Comparison of ENCODE assay signal across 30 mouse cellular contexts in the genomic region with DNA sequence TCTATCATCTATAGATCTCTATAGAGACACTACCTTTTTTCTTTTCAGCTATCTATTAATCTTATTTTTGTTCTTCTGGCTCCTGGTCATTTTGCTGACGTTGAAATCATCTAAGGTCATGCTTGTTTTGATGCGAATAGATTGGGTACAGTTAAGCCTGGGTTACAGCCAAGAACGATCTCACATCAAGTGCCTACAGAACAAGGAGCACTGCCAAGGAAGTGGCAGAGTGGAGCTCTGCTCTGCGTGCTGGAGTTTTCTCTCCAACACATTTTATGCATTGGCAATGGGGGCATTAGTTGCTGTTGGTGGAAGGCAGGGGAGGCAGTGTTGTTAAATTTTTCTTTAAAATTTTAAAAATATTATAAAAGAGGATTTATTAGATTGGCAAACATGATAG.
A peak's percentile ranks its signal among the peaks of the same experiment; 100 is the strongest.
DNase-seq lines count a peak whose midpoint lies in the region; ATAC-seq and TF ChIP-seq lines count a peak whose summit lies in the region.
"Had no signal": no experiment of that assay in that cellular context is flagged by ENCODE, and none has a peak within 500 bp of the region (broad histone marks: within the 10 kb centered on the region; RNA-seq: fewer than 3 reads in every experiment).

No protein-coding gene starts in this region.

- no peaks in the 10 kb centered on the region for H3K27me3 ChIP-seq in forebrain, embryonic 14.5 days (replicated peaks; ENCODE audit: control insufficient read depth, insufficient read depth, low read length)
- no peaks in the 10 kb centered on the region for H3K27me3 ChIP-seq in forebrain, embryonic 11.5 days (ENCODE audit: control insufficient read depth, insufficient read depth, low read length)
- H3K27me3 ChIP-seq in testis, adult 2 months (ENCODE audit: control insufficient read depth, insufficient read depth, low read length): no peaks in the 10 kb centered on the region
- H3K27me3 ChIP-seq: CH12.LX; embryonic facial prominence, embryonic 12.5 days; embryonic facial prominence, embryonic 15.5 days; forebrain, embryonic 12.5 days; heart, embryonic 12.5 days; heart, embryonic 15.5 days; hindbrain, embryonic 13.5 days; intestine, embryonic 15.5 days; Patski had no signal

- H3K36me3 ChIP-seq in forebrain, embryonic 14.5 days (ENCODE audit: control insufficient read depth, insufficient read depth, low read length): no peaks in the 10 kb centered on the region
- no peaks in the 10 kb centered on the region for H3K36me3 ChIP-seq in forebrain, embryonic 11.5 days (ENCODE audit: control insufficient read depth, insufficient read depth, low read length)
- no peaks in the 10 kb centered on the region for H3K36me3 ChIP-seq in testis, adult 2 months (ENCODE audit: control insufficient read depth, insufficient read depth, low read length)
- H3K36me3 ChIP-seq: embryonic facial prominence, embryonic 12.5 days; embryonic facial prominence, embryonic 15.5 days; forebrain, embryonic 12.5 days; G1E; heart, embryonic 12.5 days; heart, embryonic 15.5 days; hindbrain, embryonic 10.5 days; hindbrain, embryonic 13.5 days; intestine, embryonic 15.5 days had no signal

- no peak for TF ChIP-seq CTCF in testis, adult 2 months (IDR thresholded peaks at IDR 0.05; ENCODE audit: control insufficient read depth, insufficient read depth, insufficient replicate concordance, low read depth, low read length)

- H3K4me1 ChIP-seq in forebrain, embryonic 14.5 days (ENCODE audit: control insufficient read depth, insufficient read depth, low read length): no peaks in the 10 kb centered on the region
- H3K4me1 ChIP-seq in forebrain, embryonic 11.5 days (replicated peaks; ENCODE audit: control insufficient read depth, insufficient read depth, low read length): no peaks in the 10 kb centered on the region
- no peaks in the 10 kb centered on the region for H3K4me1 ChIP-seq in testis, adult 2 months (ENCODE audit: control insufficient read depth, insufficient read depth, low read length)
- H3K4me1 ChIP-seq: embryonic facial prominence, embryonic 12.5 days; embryonic facial prominence, embryonic 15.5 days; forebrain, embryonic 12.5 days; hindbrain, embryonic 10.5 days; hindbrain, embryonic 13.5 days; intestine, embryonic 15.5 days had no signal

- TF ChIP-seq POLR2A in testis, adult 2 months (IDR thresholded peaks at IDR 0.05; ENCODE audit: control insufficient read depth, low read depth, low read length): no peak

- no peak for ATAC-seq in forebrain, embryonic 14.5 days
- no peak for ATAC-seq in forebrain, embryonic 11.5 days (replicated peaks; ENCODE audit: low FRiP score)
- ATAC-seq: hindbrain, embryonic 16.5 days; intestine, embryonic 15.5 days; Patski had no signal

- no peak overlapping the region for H3K4me3 ChIP-seq in forebrain, embryonic 14.5 days (ENCODE audit: low read depth, low read length)
- no peak overlapping the region for H3K4me3 ChIP-seq in forebrain, embryonic 11.5 days (ENCODE audit: low read depth, low read length)
- H3K4me3 ChIP-seq in testis, adult 2 months (ENCODE audit: control insufficient read depth, low read depth, low read length): peak overlapping the region; percentile 61; the same call in 1 of the 2 replicates
- H3K4me3 ChIP-seq: embryonic facial prominence, embryonic 12.5 days; embryonic facial prominence, embryonic 15.5 days; forebrain, embryonic 12.5 days; heart, embryonic 12.5 days; heart, embryonic 15.5 days; hindbrain, embryonic 10.5 days; hindbrain, embryonic 13.5 days; intestine, embryonic 15.5 days had no signal

- 72% methylated on average over 4 of the region's 4 CpGs for WGBS in forebrain, embryonic 14.5 days
- WGBS in forebrain, embryonic 11.5 days: 91% methylated on average over 4 of the region's 4 CpGs

- no peak overlapping the region for H3K27ac ChIP-seq in forebrain, embryonic 14.5 days (ENCODE audit: low read depth, low read length)
- H3K27ac ChIP-seq in forebrain, embryonic 11.5 days (ENCODE audit: low read depth, low read length): no peak overlapping the region
- no peak overlapping the region for H3K27ac ChIP-seq in testis, adult 2 months (ENCODE audit: control insufficient read depth, insufficient read depth, low read depth, low read length)
- H3K27ac ChIP-seq: embryonic facial prominence, embryonic 12.5 days; embryonic facial prominence, embryonic 15.5 days; forebrain, embryonic 12.5 days; heart, embryonic 15.5 days; hindbrain, embryonic 10.5 days; hindbrain, embryonic 13.5 days; intestine, embryonic 15.5 days had no signal

- peak; percentile 41 for DNase-seq in forebrain, embryonic 14.5 days (ENCODE audit: low spot score)
- DNase-seq in forebrain, embryonic 11.5 days (ENCODE audit: low spot score): no peak
- DNase-seq in frontal cortex, postnatal 36 days (ENCODE audit: low spot score in 2 of 2): peak; percentile 5 to 34
- DNase-seq in frontal cortex, postnatal 10 days (ENCODE audit: low spot score in 2 of 2): no peak
- no peak for DNase-seq in testis, postnatal 14 days (ENCODE audit: low spot score)
- no peak for DNase-seq in layer of hippocampus, adult 8-10 months (ENCODE audit: low spot score in 2 of 2)
- DNase-seq: adrenal gland, postnatal 10 days; adrenal gland, postnatal 36 days; B cell, adult 2 months; cerebellum, adult 11-12 months; cerebellum, adult 8-10 months; cerebellum, postnatal 25 days; gastrocnemius, postnatal 10 days; gastrocnemius, postnatal 36 days; heart, postnatal 10 days; heart, postnatal 36 days; kidney, adult 11 months had no signal

- no peak overlapping the region for H3K4me2 ChIP-seq in forebrain, embryonic 14.5 days (ENCODE audit: low read length)
- no peak overlapping the region for H3K4me2 ChIP-seq in forebrain, embryonic 11.5 days (ENCODE audit: low read depth, low read length, severe bottlenecking)
- H3K4me2 ChIP-seq: embryonic facial prominence, embryonic 12.5 days; embryonic facial prominence, embryonic 15.5 days; forebrain, embryonic 12.5 days; heart, embryonic 12.5 days; heart, embryonic 15.5 days; hindbrain, embryonic 13.5 days; intestine, embryonic 15.5 days had no signal

- no peaks in the 10 kb centered on the region for H3K9me3 ChIP-seq in forebrain, embryonic 14.5 days (replicated peaks; ENCODE audit: control insufficient read depth, low read length)
- H3K9me3 ChIP-seq in forebrain, embryonic 11.5 days (ENCODE audit: control insufficient read depth, low read length): no peaks in the 10 kb centered on the region
- H3K9me3 ChIP-seq: embryonic facial prominence, embryonic 12.5 days; embryonic facial prominence, embryonic 15.5 days; forebrain, embryonic 12.5 days; G1E; heart, embryonic 12.5 days; heart, embryonic 15.5 days; hindbrain, embryonic 10.5 days; hindbrain, embryonic 13.5 days; intestine, embryonic 15.5 days had no signal

- no peak overlapping the region for H3K9ac ChIP-seq in forebrain, embryonic 14.5 days (ENCODE audit: low read length)
- no peak overlapping the region for H3K9ac ChIP-seq in forebrain, embryonic 11.5 days (ENCODE audit: low read length)
- H3K9ac ChIP-seq: embryonic facial prominence, embryonic 12.5 days; embryonic facial prominence, embryonic 15.5 days; forebrain, embryonic 12.5 days; heart, embryonic 12.5 days; heart, embryonic 15.5 days; hindbrain, embryonic 13.5 days; intestine, embryonic 15.5 days had no signal

Comparison
In these comparisons a context has a peak if more than half of its experiments do, and no peak if none do; other contexts are left out.
1. DNase-seq: peak in forebrain, embryonic 14.5 days (single experiment) and frontal cortex, postnatal 36 days (2 of 2); none in forebrain, embryonic 11.5 days (single experiment), frontal cortex, postnatal 10 days (0 of 2), testis, postnatal 14 days (single experiment) and layer of hippocampus, adult 8-10 months (0 of 2).